Mouse (Mus musculus) E14TG2a.4 (cell line): ENCODE measurements around the gene Kat2b.
"Not testable (repeated sequence)": the region's sequence is repeated elsewhere in the genome, so short reads cannot be mapped to it uniquely, and the experiment has no call there.

Experiments
- H3K27me3 ChIP-seq: 2 replicates; pipeline ENCODE4 v1.6.1; 2014; ENCODE audit warnings: low read length, control low read depth; ENCODE audit not compliant: insufficient read depth
- H3K36me3 ChIP-seq: 2 replicates; pipeline ENCODE4 v1.6.1; 2014; ENCODE audit warnings: low read length, control low read depth; ENCODE audit not compliant: insufficient read depth
- H3K4me1 ChIP-seq: replicated peaks from 2 replicates; pipeline ENCODE4 v1.6.1; 2014; ENCODE audit warnings: low read depth, low read length, control low read depth
- H3K4me3 ChIP-seq: replicated peaks from 2 replicates; pipeline ENCODE4 v1.5.1; 2014; ENCODE audit warnings: mild to moderate bottlenecking, low read length
- H3K9me3 ChIP-seq: 2 replicates; pipeline ENCODE4 v1.6.1; 2014; ENCODE audit warnings: low read length, control low read depth
- CTCF ChIP-seq: conservative IDR thresholded peaks from 2 replicates; pipeline ENCODE4 v1.5.1; 2014; ENCODE audit warnings: low read length
- NANOG ChIP-seq: IDR thresholded peaks from 2 replicates; pipeline ENCODE4 v1.6.1; 2014; ENCODE audit warnings: borderline replicate concordance, low read length, mixed read lengths
- POU5F1 ChIP-seq: IDR thresholded peaks from 2 replicates; pipeline ENCODE4 v1.6.1; 2014; ENCODE audit warnings: low read length, borderline replicate concordance

Kat2b gene

DNA sequence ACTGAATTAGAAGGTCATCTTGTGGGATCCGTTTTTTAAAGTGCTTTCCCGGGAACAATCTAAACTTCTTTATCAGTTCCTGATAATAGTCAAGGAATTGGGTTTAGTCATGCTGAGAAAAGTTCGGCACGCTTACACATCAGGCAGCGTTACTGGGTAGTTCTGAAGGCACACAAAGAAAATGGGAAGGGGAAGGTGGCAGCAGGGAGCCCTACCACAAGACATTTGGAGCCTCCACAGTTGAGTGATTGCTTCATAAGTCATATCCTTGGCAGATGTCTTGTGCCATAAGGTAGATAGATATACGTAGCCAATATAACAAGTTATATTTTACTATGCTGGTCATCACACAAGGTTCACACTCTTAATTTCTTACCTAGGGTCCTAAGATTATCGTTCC lies 123.3 kb downstream of the Kat2b start:
- Histone ChIP-seq H3K4me1 (peaks cover 34% of the 10 kb centered on the region), H3K36me3 (peaks cover 26% of the 10 kb centered on the region), H3K27me3 (no peaks in the 10 kb centered on the region), H3K4me3 (peak overlapping the region; percentile 86), H3K9me3 (no peaks in the 10 kb centered on the region)
- TF ChIP-seq POU5F1 (no peak), NANOG (no peak), CTCF (no peak)

DNA sequence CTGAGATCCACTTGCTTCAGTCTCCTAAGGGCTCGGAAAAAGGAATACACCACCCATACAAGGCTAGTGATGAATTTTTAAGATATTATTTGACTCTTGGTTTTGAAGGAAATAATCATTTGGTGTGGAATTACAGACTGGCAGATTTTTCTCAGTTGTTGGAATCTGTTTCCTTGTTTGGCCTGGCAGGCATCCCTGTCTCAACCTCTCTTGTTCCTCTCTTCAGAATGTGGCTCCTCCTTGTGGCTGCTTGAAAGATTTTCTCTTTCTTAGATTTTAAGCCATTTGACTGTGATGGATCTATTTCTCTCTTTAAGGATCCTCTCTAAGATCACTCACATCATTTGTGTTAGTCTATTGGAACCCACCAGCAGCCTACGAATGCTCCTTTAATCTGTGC lies 127.4 kb downstream of the Kat2b start:
- no peaks in the 10 kb centered on the region for H3K36me3 ChIP-seq
- TF ChIP-seq POU5F1 (no peak), CTCF (peak; percentile 48)
- H3K4me1 ChIP-seq = peaks cover 9% of the 10 kb centered on the region
- no peaks in the 10 kb centered on the region for H3K9me3 ChIP-seq
- no peaks in the 10 kb centered on the region for H3K27me3 ChIP-seq
- no peak overlapping the region for H3K4me3 ChIP-seq

DNA sequence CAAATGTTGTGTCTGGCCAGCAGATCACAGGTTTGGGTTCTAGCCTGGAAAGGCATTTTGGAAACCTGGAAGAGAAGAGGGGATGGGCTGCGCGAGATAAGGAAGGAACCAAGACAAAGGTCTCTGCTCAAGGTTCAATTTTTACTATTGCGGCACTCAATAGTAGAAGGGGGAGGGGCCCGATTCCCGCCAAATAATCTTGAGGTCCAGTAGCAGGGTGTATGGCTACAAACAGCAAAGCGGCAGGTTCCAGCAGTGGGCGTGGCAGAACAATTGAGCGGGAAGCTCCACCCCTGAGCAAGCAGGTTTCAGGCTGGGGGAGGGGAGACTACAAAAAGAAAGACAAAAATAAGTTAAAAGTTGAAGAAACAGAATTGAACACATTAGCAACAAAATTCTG lies 130.9 kb downstream of the Kat2b start:
- not testable (repeated sequence) for H3K4me3 ChIP-seq, H3K9me3 ChIP-seq, H3K36me3 ChIP-seq, H3K4me1 ChIP-seq, H3K27me3 ChIP-seq

DNA sequence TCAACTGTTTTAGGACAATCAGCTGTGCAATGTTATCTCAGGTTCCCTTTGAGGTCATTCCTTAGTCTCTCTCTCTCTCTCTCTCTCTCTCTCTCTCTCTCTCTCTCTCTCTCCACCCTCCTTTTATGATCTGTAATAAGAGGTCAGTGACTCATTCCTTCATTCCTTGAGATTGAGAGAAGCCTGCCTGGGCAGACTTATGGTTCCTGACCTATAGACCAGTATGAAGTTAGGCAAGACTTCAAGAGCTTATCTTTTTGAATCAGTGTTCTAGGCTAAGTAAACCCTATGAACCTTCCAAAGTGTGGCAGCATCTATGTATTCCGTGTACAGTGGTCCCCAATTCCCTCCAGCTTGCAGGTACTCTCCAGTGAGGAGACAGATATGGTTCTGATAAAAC lies 147.8 kb downstream of the Kat2b start:
- H3K4me3 ChIP-seq = no peak overlapping the region
- no peaks in the 10 kb centered on the region for H3K36me3 ChIP-seq
- no peaks in the 10 kb centered on the region for H3K9me3 ChIP-seq
- no peak for TF ChIP-seq NANOG
- TF ChIP-seq POU5F1 = no peak
- TF ChIP-seq CTCF = no peak
- no peaks in the 10 kb centered on the region for H3K27me3 ChIP-seq
- H3K4me1 ChIP-seq = no peaks in the 10 kb centered on the region

DNA sequence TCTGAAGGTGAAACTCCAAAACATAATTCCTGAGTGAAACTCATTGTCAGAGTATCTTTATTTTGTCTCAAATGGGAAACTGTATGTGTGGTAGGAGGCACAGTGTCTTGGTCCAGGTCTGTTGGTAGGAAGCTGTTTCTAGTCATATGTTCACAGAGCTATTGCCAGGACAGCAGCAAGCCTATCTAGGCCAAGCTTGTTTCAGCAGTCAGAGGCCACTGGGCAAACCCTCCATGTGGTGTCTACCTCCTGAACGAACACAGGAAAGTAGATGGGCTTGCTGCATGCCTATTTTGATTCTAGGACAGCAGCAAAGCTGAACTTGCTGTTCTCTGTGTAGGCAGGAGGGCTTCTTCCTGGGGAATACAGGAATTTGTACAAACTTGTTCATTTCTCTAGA lies 148.5 kb downstream of the Kat2b start:
- H3K27me3 ChIP-seq, H3K4me3 ChIP-seq, H3K36me3 ChIP-seq, H3K9me3 ChIP-seq, H3K4me1 ChIP-seq: not testable (repeated sequence)

DNA sequence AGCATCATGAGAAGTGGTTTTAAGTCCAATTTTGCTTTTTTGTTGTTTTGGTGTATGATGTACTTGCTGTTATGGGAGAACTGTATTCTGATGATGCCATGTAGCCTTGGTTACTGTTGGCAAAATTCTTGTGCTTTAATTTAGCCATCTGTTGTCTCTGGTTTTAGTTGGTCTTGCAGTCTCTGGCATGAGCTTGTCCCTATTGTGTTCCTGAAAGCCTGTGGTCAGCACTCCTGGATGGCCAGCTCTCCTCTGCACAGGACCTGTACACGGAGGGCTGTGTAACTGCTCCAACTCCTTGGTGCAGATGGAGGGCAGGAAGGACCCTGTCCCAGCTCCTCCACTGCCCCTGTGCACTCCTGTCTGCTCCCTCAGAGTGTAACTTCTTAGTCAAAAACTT lies 151.8 kb downstream of the Kat2b start:
- H3K4me3 ChIP-seq = no peak overlapping the region
- H3K9me3 ChIP-seq = no peaks in the 10 kb centered on the region
- H3K27me3 ChIP-seq = no peaks in the 10 kb centered on the region
- TF ChIP-seq POU5F1 (no peak), NANOG (no peak), CTCF (no peak)
- no peaks in the 10 kb centered on the region for H3K36me3 ChIP-seq
- no peaks in the 10 kb centered on the region for H3K4me1 ChIP-seq

DNA sequence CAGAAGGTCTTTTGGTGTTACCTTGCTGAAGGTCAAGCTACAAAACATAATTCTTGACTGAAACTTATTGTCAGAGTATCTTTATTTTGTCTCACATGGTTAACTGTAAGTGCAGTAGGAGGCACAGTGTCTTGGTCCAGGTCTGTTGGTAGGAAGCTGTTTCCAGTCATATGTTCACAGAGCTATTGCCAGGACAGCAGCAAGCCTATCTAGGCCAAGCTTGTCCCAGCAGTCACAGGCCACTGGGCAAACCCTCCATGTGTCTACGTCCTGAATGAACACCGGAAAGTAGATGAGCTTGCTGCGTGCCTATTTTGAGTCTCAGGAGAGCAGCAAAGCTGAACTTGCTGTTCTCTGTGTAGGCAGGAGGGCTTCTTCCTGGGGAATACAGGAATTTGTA lies 152.3 kb downstream of the Kat2b start:
- not testable (repeated sequence) for H3K36me3 ChIP-seq, H3K27me3 ChIP-seq, H3K4me1 ChIP-seq, H3K9me3 ChIP-seq, H3K4me3 ChIP-seq
